Mouse (Mus musculus): Measurements from ENCODE around the gene Slc35f3. TPM values are rescaled to one million over a fixed set of nuclear protein-coding genes. Genes with fewer than 3 reads are reported as not detected.
"Not testable (repeated sequence)": the region's sequence is repeated elsewhere in the genome, so short reads cannot be mapped to it uniquely, and the experiment has no call there.

Gene Slc35f3
- polyA plus RNA-seq, 1 experiment from 2014 or later: 0.12 TPM

DNA sequence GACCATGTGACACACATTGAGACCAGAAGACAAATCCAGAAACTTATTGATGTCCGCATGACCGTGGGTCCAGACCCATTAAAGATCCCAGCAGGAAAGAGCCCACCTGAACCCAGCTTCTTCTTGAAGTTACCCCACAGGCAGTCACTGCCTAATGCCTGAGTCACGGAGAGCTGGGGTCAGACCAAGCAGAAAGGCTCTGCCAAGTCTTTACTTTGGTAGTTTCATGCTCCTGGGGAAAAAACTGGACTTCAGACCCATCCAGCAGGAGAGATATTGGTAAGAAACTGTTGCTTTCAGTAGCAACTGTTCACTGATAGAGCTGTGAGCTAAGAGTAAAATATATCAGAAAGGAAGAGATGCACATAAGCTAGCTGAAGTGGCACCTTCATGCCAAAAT, 73.5 kb downstream of the Slc35f3 start:
- Histone ChIP-seq H3K36me3 (no peaks in the 10 kb centered on the region), H3K9me3 (no peaks in the 10 kb centered on the region), H3K4me3 (no peak overlapping the region), H3K27ac (replicated peaks) (no peak overlapping the region), H3K4me2 (no peak overlapping the region), H3K4me1 (no peaks in the 10 kb centered on the region), H3K27me3 (replicated peaks) (peaks cover 9% of the 10 kb centered on the region; the same call in 1 of the 2 replicates), H3K9ac (no peak overlapping the region)
- WGBS: 79% methylated on average over 3 of the region's 3 CpGs
- no peak for ATAC-seq (ENCODE audit: extremely low read depth, insufficient number of reproducible peaks, low FRiP score, low TSS enrichment)

DNA sequence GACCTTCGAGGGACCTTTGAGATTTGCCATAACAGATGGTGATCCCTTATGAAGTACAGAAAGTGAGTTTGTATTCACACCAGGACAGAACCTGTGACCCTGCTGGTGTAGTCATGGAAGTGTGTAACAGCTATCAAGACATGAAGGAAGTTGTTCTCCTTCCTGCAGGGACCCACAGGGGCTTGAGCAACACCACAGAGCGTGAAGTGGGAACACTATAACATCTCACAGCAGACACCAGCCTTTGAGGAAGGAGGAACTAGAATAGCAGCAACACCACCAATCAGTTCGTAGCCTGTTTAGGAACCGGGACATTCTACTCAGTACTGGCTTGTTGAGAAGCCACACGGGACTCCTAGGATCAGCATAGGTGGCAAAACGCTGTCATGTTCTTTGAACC, 81.2 kb downstream of the Slc35f3 start:
- H3K36me3 ChIP-seq: no peaks in the 10 kb centered on the region
- ATAC-seq (ENCODE audit: extremely low read depth, insufficient number of reproducible peaks, low FRiP score, low TSS enrichment): no peak
- no peak overlapping the region for H3K9ac ChIP-seq
- 81% methylated on average over 6 of the region's 6 CpGs for WGBS
- H3K4me3 ChIP-seq: no peak overlapping the region
- H3K27ac ChIP-seq (replicated peaks): no peak overlapping the region
- H3K9me3 ChIP-seq: no peaks in the 10 kb centered on the region
- no peaks in the 10 kb centered on the region for H3K4me1 ChIP-seq
- peaks cover 29% of the 10 kb centered on the region; the same call in 1 of the 2 replicates for H3K27me3 ChIP-seq (replicated peaks)
- no peak overlapping the region for H3K4me2 ChIP-seq

DNA sequence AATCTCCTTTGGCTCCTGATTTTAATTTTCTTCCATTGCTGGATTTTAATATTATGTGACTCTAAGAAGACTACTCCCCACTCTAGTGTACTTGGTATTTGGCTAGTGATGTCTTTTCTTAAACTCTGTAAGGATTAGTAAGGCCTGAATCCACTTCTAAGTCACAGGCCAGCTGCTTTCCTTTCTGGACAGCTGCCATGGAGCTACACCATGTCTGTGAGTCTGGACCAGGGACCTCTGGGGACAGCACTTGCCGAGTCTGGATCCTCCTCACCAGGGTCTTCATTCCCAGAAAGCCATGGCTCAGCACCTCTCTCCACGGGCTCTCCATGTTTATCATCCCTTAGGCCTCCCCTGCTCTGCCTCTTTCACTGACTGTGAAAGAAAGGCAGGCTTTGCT, 81.8 kb downstream of the Slc35f3 start:
- Histone ChIP-seq H3K9me3 (no peaks in the 10 kb centered on the region), H3K4me1 (no peaks in the 10 kb centered on the region), H3K27ac (replicated peaks) (no peak overlapping the region), H3K4me2 (no peak overlapping the region), H3K4me3 (no peak overlapping the region), H3K9ac (no peak overlapping the region), H3K27me3 (replicated peaks) (peaks cover 29% of the 10 kb centered on the region; the same call in 1 of the 2 replicates), H3K36me3 (no peaks in the 10 kb centered on the region)
- 18% methylated on average over 2 of the region's 2 CpGs for WGBS
- ATAC-seq (ENCODE audit: extremely low read depth, insufficient number of reproducible peaks, low FRiP score, low TSS enrichment): no peak

DNA sequence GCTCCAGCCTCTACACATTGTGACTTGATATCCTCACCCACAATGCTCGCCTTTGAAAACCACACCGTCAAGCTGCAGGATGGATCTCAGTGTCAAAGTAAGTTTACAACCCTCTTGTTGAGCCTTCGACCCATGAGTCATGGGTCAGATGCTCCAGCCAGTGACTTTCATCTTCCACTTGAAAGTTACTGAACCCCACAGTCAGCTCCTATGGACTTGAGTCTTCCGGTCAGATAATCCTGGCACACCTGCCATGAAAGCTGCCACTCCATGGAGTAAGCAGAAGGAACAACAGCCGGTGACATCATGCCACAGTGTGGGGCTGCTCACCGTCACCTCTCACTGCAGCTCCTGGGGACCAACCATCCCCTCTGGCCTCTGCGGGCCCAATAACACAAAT, 82.9 kb downstream of the Slc35f3 start:
- Histone ChIP-seq H3K9ac (no peak overlapping the region), H3K27ac (replicated peaks) (no peak overlapping the region), H3K4me2 (no peak overlapping the region), H3K9me3 (no peaks in the 10 kb centered on the region), H3K36me3 (no peaks in the 10 kb centered on the region), H3K27me3 (replicated peaks) (peaks cover 22% of the 10 kb centered on the region; the same call in 1 of the 2 replicates), H3K4me3 (no peak overlapping the region), H3K4me1 (no peaks in the 10 kb centered on the region)
- no peak for ATAC-seq (ENCODE audit: extremely low read depth, insufficient number of reproducible peaks, low FRiP score, low TSS enrichment)
- WGBS: 77% methylated on average over 7 of the region's 7 CpGs

DNA sequence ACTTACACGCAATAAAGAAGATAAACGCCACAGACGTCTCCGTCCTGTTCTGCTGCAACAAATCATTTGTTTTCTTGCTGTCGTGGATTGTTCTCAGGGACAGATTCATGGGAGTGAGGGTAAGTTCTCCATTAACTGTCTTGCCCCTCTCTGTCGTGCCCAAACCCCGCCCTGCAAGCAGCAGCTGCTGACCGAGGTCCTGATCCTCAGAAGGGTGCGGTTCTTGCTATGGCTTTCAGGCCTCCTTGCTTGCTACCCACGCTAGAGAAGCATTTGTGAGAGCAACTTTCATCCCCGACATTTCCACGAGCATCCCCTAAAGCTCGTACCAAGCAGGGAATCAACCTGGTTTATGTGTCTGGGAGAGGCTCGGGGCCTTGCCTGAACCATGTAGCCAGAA, 83.9 kb downstream of the Slc35f3 start:
- Histone ChIP-seq H3K9me3 (no peaks in the 10 kb centered on the region), H3K4me3 (no peak overlapping the region), H3K4me1 (no peaks in the 10 kb centered on the region), H3K27ac (replicated peaks) (no peak overlapping the region), H3K4me2 (no peak overlapping the region), H3K9ac (no peak overlapping the region), H3K27me3 (replicated peaks) (peaks cover 19% of the 10 kb centered on the region; the same call in 1 of the 2 replicates), H3K36me3 (no peaks in the 10 kb centered on the region)
- no peak for ATAC-seq (ENCODE audit: extremely low read depth, insufficient number of reproducible peaks, low FRiP score, low TSS enrichment)
- 37% methylated on average over 14 of the region's 14 CpGs for WGBS

DNA sequence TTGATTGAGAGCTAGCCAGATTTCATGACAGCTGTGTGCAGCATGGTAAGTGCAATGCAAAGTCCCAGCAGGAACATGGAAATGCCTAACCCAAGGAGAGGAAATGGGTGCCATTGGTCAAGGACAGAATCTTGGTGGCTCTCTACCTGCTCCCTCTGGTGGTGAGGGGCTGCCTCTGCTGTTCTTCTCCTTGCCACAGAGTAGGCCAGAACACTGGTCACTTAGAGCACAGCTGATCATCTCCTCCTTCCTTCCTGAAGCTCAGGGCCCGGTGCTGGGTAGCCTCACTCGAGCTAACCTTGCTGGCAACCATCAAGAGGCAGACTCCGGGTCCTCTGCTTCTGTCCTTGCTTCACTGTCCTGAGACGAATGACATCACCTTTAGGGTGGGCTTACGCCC, 84.4 kb downstream of the Slc35f3 start:
- Histone ChIP-seq H3K4me1 (no peaks in the 10 kb centered on the region), H3K9ac (no peak overlapping the region), H3K36me3 (no peaks in the 10 kb centered on the region), H3K4me3 (no peak overlapping the region), H3K4me2 (no peak overlapping the region), H3K9me3 (no peaks in the 10 kb centered on the region), H3K27ac (replicated peaks) (no peak overlapping the region), H3K27me3 (replicated peaks) (peaks cover 19% of the 10 kb centered on the region; the same call in 1 of the 2 replicates)
- ATAC-seq (ENCODE audit: extremely low read depth, insufficient number of reproducible peaks, low FRiP score, low TSS enrichment): no peak
- WGBS: 43% methylated on average over 5 of the region's 5 CpGs

DNA sequence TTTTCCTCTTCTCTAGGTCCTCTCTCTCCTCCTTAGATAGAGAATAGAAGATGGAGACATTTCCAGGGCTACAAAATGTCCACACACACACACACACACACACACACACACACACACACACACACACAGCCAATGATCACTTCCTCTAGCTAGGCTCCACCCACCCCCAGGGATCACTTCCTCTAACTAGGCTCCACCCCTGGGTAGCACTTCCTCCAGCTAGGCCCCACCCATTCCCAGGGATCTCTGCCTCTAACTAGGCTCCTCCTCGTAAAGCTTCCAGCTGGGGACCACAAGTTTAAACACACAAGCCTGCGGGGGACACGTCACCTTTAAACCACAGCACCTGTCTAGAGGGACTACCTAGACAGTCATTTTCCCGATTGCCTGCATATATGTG, 89.2 kb downstream of the Slc35f3 start:
- 78% methylated on average over 4 of the region's 4 CpGs for WGBS
- no peaks in the 10 kb centered on the region for H3K36me3 ChIP-seq
- H3K9ac ChIP-seq: no peak overlapping the region
- ATAC-seq (ENCODE audit: extremely low read depth, insufficient number of reproducible peaks, low FRiP score, low TSS enrichment): no peak
- no peaks in the 10 kb centered on the region for H3K9me3 ChIP-seq
- no peak overlapping the region for H3K27ac ChIP-seq (replicated peaks)
- no peak overlapping the region for H3K4me2 ChIP-seq
- H3K4me3 ChIP-seq: no peak overlapping the region
- no peaks in the 10 kb centered on the region for H3K4me1 ChIP-seq
- H3K27me3 ChIP-seq (replicated peaks): peaks cover 4% of the 10 kb centered on the region; the same call in 1 of the 2 replicates

DNA sequence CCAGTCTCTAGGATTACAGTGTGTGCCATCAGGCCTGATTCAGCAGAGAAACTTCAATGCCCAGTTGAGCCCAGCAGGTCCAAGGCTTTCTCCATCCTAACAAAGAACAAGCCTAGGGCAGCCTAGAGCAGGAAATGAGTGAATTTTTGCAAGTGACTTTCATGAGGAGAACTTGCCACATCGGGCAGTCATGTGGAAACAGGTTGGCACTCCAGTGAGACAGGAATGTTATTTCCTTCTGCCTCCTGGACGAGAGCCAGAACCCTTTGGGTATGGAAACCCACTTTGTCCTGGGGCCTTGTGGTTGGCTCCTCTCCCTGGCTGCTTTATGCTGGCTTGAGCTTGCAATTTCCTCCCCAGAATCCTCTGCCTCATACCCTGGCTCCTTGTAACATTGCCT, 93.2 kb downstream of the Slc35f3 start:
- no peak for ATAC-seq (ENCODE audit: extremely low read depth, insufficient number of reproducible peaks, low FRiP score, low TSS enrichment)
- 48% methylated on average over 2 of the region's 2 CpGs for WGBS

DNA sequence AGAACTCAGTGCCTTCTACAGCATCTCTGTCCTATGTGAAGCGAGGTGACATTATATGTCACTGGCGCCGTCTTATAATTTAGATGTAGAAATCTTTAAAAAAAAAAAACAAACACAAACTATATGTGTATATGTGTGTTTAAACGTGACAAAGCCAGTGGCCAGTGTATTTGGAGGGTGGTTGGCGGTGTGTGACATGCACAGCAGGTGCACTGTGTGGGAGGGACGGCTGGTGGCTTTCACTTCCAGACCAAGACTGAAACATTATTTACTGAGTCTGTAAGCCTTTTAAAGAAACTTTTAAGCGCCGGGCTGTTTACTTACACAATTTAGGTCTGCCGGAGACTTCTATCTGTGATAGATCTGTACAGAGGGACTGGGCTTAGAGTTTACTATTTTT, 97.0 kb downstream of the Slc35f3 start:
- H3K4me1 ChIP-seq: no peaks in the 10 kb centered on the region
- H3K4me2 ChIP-seq: no peak overlapping the region
- 74% methylated on average over 9 of the region's 9 CpGs for WGBS
- no peaks in the 10 kb centered on the region for H3K36me3 ChIP-seq
- H3K27ac ChIP-seq (replicated peaks): no peak overlapping the region
- no peak overlapping the region for H3K4me3 ChIP-seq
- no peak overlapping the region for H3K9ac ChIP-seq
- ATAC-seq (ENCODE audit: extremely low read depth, insufficient number of reproducible peaks, low FRiP score, low TSS enrichment): no peak
- H3K27me3 ChIP-seq (replicated peaks): peaks cover 9% of the 10 kb centered on the region; the same call in 1 of the 2 replicates
- H3K9me3 ChIP-seq: no peaks in the 10 kb centered on the region

More for the DNA sequence above, 93.2 kb downstream of the Slc35f3 start:
- Histone ChIP-seq H3K4me1 (no peaks in the 10 kb centered on the region), H3K9ac (no peak overlapping the region), H3K36me3 (no peaks in the 10 kb centered on the region), H3K27ac (replicated peaks) (no peak overlapping the region), H3K4me2 (no peak overlapping the region), H3K4me3 (no peak overlapping the region), H3K9me3 (no peaks in the 10 kb centered on the region), H3K27me3 (replicated peaks) (peaks cover 9% of the 10 kb centered on the region; the same call in 1 of the 2 replicates)

DNA sequence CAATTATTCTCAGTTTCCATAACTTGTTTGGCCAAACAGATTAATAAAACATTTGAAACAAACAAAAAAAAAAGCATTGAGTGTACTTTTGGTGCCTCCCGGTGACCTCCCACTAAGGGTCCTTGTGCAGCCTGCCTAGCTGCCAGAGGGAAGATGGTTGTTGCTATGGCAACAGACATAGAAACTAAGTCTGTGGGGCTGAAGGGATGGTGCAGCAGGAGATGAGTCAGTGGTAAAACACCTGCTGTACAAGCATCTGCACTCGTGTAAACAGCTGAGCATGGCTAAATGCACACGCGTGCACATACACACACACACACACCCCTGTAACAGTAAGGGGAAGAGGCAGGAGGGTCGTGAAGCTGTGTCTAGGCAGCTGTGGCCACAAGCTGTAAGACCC, 97.6 kb downstream of the Slc35f3 start:
- H3K27ac ChIP-seq (replicated peaks): no peak overlapping the region
- no peak overlapping the region for H3K9ac ChIP-seq
- 75% methylated on average over 5 of the region's 5 CpGs for WGBS
- no peaks in the 10 kb centered on the region for H3K4me1 ChIP-seq
- H3K4me2 ChIP-seq: no peak overlapping the region
- ATAC-seq (ENCODE audit: extremely low read depth, insufficient number of reproducible peaks, low FRiP score, low TSS enrichment): no peak
- no peaks in the 10 kb centered on the region for H3K9me3 ChIP-seq
- no peak overlapping the region for H3K4me3 ChIP-seq
- H3K27me3 ChIP-seq (replicated peaks): peaks cover 9% of the 10 kb centered on the region; the same call in 1 of the 2 replicates
- H3K36me3 ChIP-seq: no peaks in the 10 kb centered on the region

DNA sequence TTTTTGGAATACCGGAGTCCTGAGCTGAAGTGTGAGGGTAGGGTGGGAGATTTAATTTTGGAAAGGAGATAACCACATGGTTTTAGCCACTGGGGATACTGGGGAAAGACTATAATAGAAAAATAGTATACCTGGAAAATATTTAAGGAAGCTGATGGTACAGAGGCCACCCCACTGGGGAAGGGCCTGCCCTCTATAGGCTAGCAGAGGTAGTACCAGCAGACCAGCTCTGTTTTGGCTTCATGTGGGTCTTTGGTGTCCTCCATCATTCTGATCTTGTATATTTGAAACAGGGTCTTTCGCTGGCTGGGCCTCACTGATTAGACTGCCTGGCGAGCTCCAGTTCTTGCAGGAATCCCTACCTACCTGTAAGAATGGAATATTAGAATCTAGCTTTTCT, 100.0 kb downstream of the Slc35f3 start:
- Histone ChIP-seq H3K9ac (no peak overlapping the region), H3K4me2 (no peak overlapping the region), H3K4me1 (no peaks in the 10 kb centered on the region), H3K27ac (replicated peaks) (no peak overlapping the region), H3K27me3 (replicated peaks) (peaks cover 15% of the 10 kb centered on the region), H3K36me3 (no peaks in the 10 kb centered on the region), H3K9me3 (no peaks in the 10 kb centered on the region), H3K4me3 (no peak overlapping the region)
- no peak for ATAC-seq (ENCODE audit: extremely low read depth, insufficient number of reproducible peaks, low FRiP score, low TSS enrichment)
- 59% methylated on average over 3 of the region's 3 CpGs for WGBS

DNA sequence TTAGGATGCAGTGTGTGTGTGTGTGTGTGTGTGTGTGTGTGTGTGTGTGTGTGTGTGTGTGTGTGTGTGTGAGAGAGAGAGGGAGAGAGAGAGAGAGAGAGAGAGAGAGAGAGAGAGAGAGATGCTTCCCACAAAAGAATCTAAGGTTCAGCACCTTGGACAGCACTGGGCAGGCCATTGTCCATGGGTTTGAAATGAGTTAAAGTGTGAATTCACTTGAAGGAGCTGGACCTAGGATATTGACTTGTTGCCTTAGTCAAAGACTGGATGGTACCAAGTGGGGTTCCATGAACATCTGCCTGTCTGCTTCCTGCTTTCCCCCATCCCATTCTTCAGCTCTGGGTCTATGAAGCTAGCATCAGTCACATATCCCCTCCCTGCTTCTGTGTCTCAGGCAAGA, 106.2 kb downstream of the Slc35f3 start:
- not testable (repeated sequence) for H3K4me2 ChIP-seq; ATAC-seq (ENCODE audit: extremely low read depth, insufficient number of reproducible peaks, low FRiP score, low TSS enrichment)

More for the DNA sequence above, 106.2 kb downstream of the Slc35f3 start:
- H3K36me3 ChIP-seq; H3K9ac ChIP-seq; H3K27ac ChIP-seq (replicated peaks); H3K4me1 ChIP-seq; H3K4me3 ChIP-seq; H3K9me3 ChIP-seq: not testable (repeated sequence)
- H3K27me3 ChIP-seq (replicated peaks): peaks cover 14% of the 10 kb centered on the region; the same call in 1 of the 2 replicates
